Mouse (Mus musculus): ENCODE results near the gene Hunk. TPM values are rescaled to one million over a fixed set of nuclear protein-coding genes. Genes with fewer than 3 reads are reported as not detected.

The Hunk gene
- 21.2 and 21.3 TPM in 2 replicates for polyA plus RNA-seq (2014; fragmentation: Nextera tagmentation; extraction: Ambion mirVana)

DNA sequence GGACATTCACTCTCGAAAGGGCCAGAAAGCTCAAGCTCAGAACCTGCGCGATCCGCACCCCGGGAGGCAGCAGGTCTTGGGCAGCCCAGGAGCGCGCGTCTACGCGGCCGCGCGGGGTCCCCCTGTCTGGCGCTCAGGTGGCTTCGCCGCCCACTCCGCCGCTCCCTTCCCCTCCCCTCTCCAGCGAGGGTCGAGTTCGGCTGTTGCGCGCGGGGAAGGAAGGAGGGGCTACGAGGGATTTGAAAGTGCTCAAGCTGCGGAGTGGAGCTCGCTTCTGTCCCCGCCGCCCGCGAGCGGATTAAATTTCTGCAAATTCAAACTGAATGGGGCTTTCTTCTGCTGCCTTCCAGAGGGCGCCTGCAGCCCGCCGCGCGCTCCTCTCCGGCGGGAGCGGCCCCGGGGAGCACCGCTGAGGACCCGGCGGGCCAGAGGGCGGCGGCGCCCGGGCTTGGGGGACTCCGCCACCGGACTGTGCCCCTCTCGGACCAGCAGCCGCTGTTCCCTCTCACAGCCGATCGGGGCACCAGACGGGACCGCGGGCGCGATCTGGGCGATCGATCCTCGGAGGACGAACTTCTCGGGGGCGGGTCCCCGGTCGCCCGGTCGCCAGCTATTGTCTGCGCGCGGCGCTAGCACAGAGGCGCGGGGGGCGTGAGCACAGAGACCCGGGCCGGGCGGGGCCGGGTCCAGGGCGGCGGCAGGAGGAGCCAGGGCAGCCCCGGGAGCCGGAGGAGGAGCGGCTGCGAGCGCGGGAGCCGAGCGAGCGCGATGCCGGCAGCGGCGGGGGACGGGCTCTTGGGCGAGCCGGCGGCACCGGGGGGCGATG is at the start of gene Hunk:
Gene Hunk, plus strand, starts transcription at position 326 of the 826 bp plus-strand sequence.
- Histone ChIP-seq H3K27me3 (ENCODE audit: insufficient read depth, low read length) (no peaks in the 10 kb centered on the region), H3K27ac (ENCODE audit: low read depth) (peak within 1 kb of the TSS; percentile 99), H3K4me2 (peak within 1 kb of the TSS; percentile 91), H3K4me3 (ENCODE audit: low read depth, low read length) (peak within 1 kb of the TSS; percentile 88), H3K4me1 (ENCODE audit: insufficient read depth) (peaks cover 21% of the 10 kb centered on the region; the same call in 1 of the 2 replicates), H3K9me3 (ENCODE audit: low read depth, low read length) (no peaks in the 10 kb centered on the region), H3K9ac (peak within 1 kb of the TSS; percentile 91), H3K36me3 (ENCODE audit: insufficient read depth) (peaks cover 7% of the 10 kb centered on the region)
- ATAC-seq (ENCODE audit: insufficient read depth) (peak; percentile 83), DNase-seq (peak; percentile 87)
- no peak; the same call in 1 of the 2 replicates for TF ChIP-seq CTCF (IDR thresholded peaks at IDR 0.05; ENCODE audit: low read depth)
- WGBS = 0% methylated on average over 87 of the region's 101 CpGs

DNA sequence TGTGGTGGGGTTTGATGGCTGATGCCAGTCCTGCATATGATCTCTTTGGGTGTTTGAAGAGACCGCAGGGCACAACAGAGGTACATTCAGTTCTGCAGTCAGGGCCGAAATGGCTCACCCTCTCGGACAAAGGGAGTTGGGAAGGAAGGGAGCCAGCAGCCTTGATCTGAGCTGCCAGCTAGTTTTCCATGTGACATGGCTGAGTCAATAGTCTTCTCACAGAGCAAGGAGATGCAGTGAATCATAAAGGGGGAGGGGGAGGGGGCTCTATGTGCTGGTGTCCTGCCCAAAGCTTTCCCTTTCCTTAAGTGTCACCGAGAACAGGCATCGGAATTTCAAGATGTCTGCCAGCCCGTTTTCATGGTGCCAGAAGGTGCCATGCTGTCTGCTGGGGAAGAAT is 46.8 kb upstream of the Hunk start:
- Histone ChIP-seq H3K9ac (no peak overlapping the region), H3K9me3 (ENCODE audit: low read depth, low read length) (no peaks in the 10 kb centered on the region), H3K4me3 (ENCODE audit: low read depth, low read length) (no peak overlapping the region), H3K4me2 (no peak overlapping the region), H3K36me3 (ENCODE audit: insufficient read depth) (peaks cover 26% of the 10 kb centered on the region), H3K27ac (ENCODE audit: low read depth) (no peak overlapping the region), H3K4me1 (ENCODE audit: insufficient read depth) (no peaks in the 10 kb centered on the region), H3K27me3 (ENCODE audit: insufficient read depth, low read length) (no peaks in the 10 kb centered on the region)
- WGBS = 77% methylated on average over 6 of the region's 6 CpGs
- ATAC-seq (ENCODE audit: insufficient read depth) (0 out of 2 replicates have a peak, but pooled peaks have one; percentile 12), DNase-seq (no peak)
- no peak for TF ChIP-seq CTCF (IDR thresholded peaks at IDR 0.05; ENCODE audit: low read depth)

DNA sequence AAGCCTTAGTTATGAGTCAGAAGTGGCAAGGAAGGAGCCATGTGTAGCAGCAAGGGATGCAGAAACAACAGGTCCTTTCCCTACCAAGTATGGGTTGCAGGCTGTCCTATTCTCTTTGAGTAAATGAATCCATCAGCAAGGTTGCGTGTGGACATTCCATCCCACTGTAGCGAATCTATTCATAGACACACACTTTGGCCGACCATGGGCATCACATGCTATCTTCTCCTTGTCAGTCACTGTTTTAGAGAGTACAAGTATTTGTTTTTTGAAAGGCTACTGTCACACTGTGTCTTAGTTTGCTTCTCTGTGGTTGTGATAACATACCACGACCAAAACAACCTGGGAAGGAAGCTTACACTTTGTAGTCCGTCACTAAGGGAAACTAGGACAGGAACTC is 44.7 kb upstream of the Hunk start:
- ATAC-seq (ENCODE audit: insufficient read depth) = no peak
- TF ChIP-seq CTCF (IDR thresholded peaks at IDR 0.05; ENCODE audit: low read depth) = no peak
- Histone ChIP-seq H3K4me2 (no peak overlapping the region), H3K27ac (ENCODE audit: low read depth) (no peak overlapping the region), H3K4me3 (ENCODE audit: low read depth, low read length) (no peak overlapping the region), H3K9me3 (ENCODE audit: low read depth, low read length) (no peaks in the 10 kb centered on the region), H3K4me1 (ENCODE audit: insufficient read depth) (no peaks in the 10 kb centered on the region), H3K9ac (no peak overlapping the region), H3K36me3 (ENCODE audit: insufficient read depth) (peaks cover 26% of the 10 kb centered on the region), H3K27me3 (ENCODE audit: insufficient read depth, low read length) (no peaks in the 10 kb centered on the region)
- WGBS = 85% methylated on average over 5 of the region's 5 CpGs
- no peak for DNase-seq

DNA sequence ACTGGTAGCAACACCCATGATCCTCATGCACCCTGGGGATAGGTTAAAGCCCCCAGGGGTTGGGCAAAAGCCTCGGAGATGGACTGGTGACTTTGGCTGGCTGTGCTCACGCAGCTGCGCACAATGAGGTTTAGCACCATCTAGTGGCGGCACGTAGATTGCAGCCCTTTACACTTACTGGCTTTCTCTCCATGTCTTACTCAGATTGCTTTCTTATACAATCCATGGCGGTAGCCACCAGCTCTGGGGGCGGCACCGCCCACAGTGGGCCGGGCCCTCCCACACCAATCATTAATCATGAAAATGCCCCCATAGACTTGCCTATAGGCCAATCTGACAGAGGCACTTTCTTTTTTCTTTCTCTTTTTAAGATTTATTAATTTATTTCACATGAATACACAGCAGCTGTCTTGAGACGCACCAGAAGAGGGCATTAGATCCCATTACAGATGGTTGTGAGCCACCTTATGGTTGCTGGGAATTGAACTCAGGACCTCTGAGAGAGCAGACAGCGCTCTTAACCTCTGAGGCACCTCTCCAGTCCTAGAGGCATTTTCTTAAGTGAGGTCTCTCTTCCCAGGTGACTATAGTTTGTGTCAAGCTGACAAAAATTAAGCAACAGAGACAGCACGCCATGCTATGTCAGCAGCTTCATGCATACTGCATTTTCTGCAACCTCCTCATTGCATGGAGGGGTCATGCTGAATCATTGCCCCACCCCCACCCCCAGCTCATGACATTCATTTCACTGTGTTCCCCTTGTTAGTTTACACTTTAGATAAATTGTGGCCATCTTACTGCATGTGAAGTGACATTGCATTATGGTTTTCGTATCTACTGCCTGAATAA is 35.9 kb upstream of the Hunk start:
- H3K4me3 ChIP-seq (ENCODE audit: low read depth, low read length) = no peak overlapping the region
- H3K27me3 ChIP-seq (ENCODE audit: insufficient read depth, low read length) = no peaks in the 10 kb centered on the region
- peak; percentile 96 for ATAC-seq (ENCODE audit: insufficient read depth)
- WGBS = 32% methylated on average over 11 of the region's 13 CpGs
- 0 out of 2 replicates have a peak, but pooled peaks cover 4% of the 10 kb centered on the region for H3K4me1 ChIP-seq (ENCODE audit: insufficient read depth)
- H3K9ac ChIP-seq = no peak overlapping the region
- DNase-seq = peak; percentile 83
- no peaks in the 10 kb centered on the region for H3K36me3 ChIP-seq (ENCODE audit: insufficient read depth)
- no peaks in the 10 kb centered on the region for H3K9me3 ChIP-seq (ENCODE audit: low read depth, low read length)
- peak; percentile 52; the same call in 1 of the 2 replicates for TF ChIP-seq CTCF (IDR thresholded peaks at IDR 0.05; ENCODE audit: low read depth)
- no peak overlapping the region for H3K4me2 ChIP-seq
- H3K27ac ChIP-seq (ENCODE audit: low read depth) = no peak overlapping the region

DNA sequence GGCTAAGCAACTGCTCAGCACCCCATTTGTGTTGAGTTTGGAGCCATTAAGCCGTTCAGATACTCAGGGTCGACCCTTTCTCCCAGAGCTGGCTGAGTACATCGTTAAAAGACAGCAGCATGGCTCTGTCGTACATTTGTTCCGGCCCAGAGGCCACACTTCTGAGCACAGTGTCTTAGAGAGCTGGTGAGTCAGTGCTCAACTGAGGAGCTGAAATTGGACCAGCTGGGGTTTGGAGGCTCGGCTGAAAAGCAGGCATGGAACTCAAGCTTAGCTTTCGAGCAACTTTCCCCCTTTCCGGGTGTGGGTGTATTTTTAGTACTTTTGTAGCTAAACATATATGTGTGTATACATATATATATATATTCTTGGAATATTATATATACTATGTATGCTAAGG is 34.1 kb upstream of the Hunk start:
- no peaks in the 10 kb centered on the region for H3K27me3 ChIP-seq (ENCODE audit: insufficient read depth, low read length)
- H3K4me1 ChIP-seq (ENCODE audit: insufficient read depth) = 0 out of 2 replicates have a peak, but pooled peaks cover 4% of the 10 kb centered on the region
- H3K27ac ChIP-seq (ENCODE audit: low read depth) = 0 out of 2 replicates have a peak overlapping the region, but pooled peaks have one; percentile 8
- no peaks in the 10 kb centered on the region for H3K36me3 ChIP-seq (ENCODE audit: insufficient read depth)
- H3K9ac ChIP-seq = no peak overlapping the region
- ATAC-seq (ENCODE audit: insufficient read depth) (no peak), DNase-seq (no peak)
- no peak for TF ChIP-seq CTCF (IDR thresholded peaks at IDR 0.05; ENCODE audit: low read depth)
- H3K4me2 ChIP-seq = no peak overlapping the region
- WGBS = 63% methylated on average over 8 of the region's 8 CpGs
- no peaks in the 10 kb centered on the region for H3K9me3 ChIP-seq (ENCODE audit: low read depth, low read length)
- no peak overlapping the region for H3K4me3 ChIP-seq (ENCODE audit: low read depth, low read length)

DNA sequence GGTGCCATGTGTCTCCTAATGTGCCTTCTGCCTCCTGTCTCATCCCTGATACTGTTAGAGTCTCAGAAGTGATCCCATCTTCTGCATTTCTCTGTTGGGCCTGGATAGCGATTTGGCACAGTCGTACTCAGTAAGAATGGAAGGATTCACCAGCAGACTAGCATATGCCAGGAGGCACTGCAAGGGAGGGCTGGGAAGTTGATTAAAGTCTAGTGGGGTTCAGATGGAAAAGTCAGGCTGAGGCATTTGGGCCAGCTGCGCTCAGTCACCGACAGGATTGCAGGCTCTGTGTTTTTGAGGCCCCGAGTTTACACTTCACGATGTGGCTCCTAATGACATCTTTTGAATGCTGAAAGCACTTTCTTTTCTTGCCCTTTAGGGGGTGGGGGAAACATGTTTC is 33.1 kb upstream of the Hunk start:
- peak; percentile 91 for DNase-seq
- Histone ChIP-seq H3K9me3 (ENCODE audit: low read depth, low read length) (no peaks in the 10 kb centered on the region), H3K27ac (ENCODE audit: low read depth) (peak overlapping the region; percentile 77), H3K9ac (no peak overlapping the region), H3K4me3 (ENCODE audit: low read depth, low read length) (no peak overlapping the region), H3K4me1 (ENCODE audit: insufficient read depth) (0 out of 2 replicates have a peak, but pooled peaks cover 4% of the 10 kb centered on the region), H3K4me2 (no peak overlapping the region), H3K36me3 (ENCODE audit: insufficient read depth) (no peaks in the 10 kb centered on the region), H3K27me3 (ENCODE audit: insufficient read depth, low read length) (no peaks in the 10 kb centered on the region)
- 0 out of 2 replicates have a peak, but pooled peaks have one; percentile 3 for TF ChIP-seq CTCF (IDR thresholded peaks at IDR 0.05; ENCODE audit: low read depth)
- ATAC-seq (ENCODE audit: insufficient read depth) = peak; percentile 73
- 28% methylated on average over 6 of the region's 6 CpGs for WGBS
